Mouse (Mus musculus): Measurements from ENCODE around the gene Abi1.
"Not testable (repeated sequence)": the region's sequence is repeated elsewhere in the genome, so short reads cannot be mapped to it uniquely, and the experiment has no call there.

Gene Abi1

GRCm38 (mm10) chr2:22961681-22962080, 78.4 kb downstream of the Abi1 start:
- no peak for DNase-seq

- no peak for DNase-seq
Measured at GRCm38 (mm10) chr2:22957415-22957814, 82.6 kb downstream of the Abi1 start.

- DNase-seq: no peak
Measured at GRCm38 (mm10) chr2:22955914-22956313, 84.1 kb downstream of the Abi1 start.

GRCm38 (mm10) chr2:22954278-22954677, 85.8 kb downstream of the Abi1 start:
- DNase-seq: no peak

- no peak for DNase-seq
Measured at GRCm38 (mm10) chr2:22949956-22950355, 90.1 kb downstream of the Abi1 start.

- DNase-seq: no peak
Measured at GRCm38 (mm10) chr2:22933556-22933955, 106.5 kb downstream of the Abi1 start.

GRCm38 (mm10) chr2:22928259-22928658, 111.8 kb downstream of the Abi1 start:
- DNase-seq: no peak

GRCm38 (mm10) chr2:22925911-22926310, 114.1 kb downstream of the Abi1 start:
- not testable (repeated sequence) for DNase-seq

GRCm38 (mm10) chr2:22918651-22919050, 121.4 kb downstream of the Abi1 start:
- no peak for DNase-seq

GRCm38 (mm10) chr2:22914421-22914820, 125.6 kb downstream of the Abi1 start:
- no peak for DNase-seq

- no peak for DNase-seq
Measured at GRCm38 (mm10) chr2:22903947-22904346, 136.1 kb downstream of the Abi1 start.

- peak; percentile 94 to 95 for DNase-seq
Measured at GRCm38 (mm10) chr2:22895282-22896273, 144.5 kb downstream of the Abi1 start, which contains the start of gene Pdss1. TSS of gene Pdss1 (plus strand) at chr2:22895522.

- DNase-seq: no peak
Measured at GRCm38 (mm10) chr2:22894932-22895281, 145.1 kb downstream of the Abi1 start.
